In the genomic region with DNA sequence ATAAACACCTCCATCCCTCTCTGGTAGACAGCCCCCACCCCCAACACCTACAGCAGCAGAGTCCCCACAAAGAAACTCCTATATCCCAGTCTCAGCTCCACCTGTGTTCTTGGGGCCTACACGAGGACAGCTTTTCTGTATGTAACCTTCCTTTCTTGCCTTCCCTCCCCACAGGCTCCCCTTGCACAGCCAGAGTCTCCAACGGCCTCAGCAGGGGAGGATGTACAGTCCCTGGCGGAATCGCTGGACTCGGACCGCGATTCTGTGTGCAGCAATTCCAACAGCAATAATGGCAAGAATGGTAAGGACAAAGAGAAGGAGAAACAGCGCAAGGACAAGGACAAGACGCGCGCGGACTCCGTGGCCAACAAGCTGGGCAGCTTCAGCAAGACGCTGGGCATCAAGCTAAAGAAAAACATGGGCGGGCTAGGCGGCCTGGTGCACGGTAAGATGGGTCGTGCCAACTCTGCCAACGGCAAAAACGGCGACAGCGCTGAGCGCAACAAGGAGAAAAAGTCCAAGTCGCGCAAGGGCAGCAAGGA, we compare ENCODE assay signal across 9 mouse cellular contexts.
DNase-seq lines count a peak whose midpoint lies in the region; ATAC-seq and TF ChIP-seq lines count a peak whose summit lies in the region.
"Had no signal": no experiment of that assay in that cellular context is flagged by ENCODE, and none has a peak within 500 bp of the region (broad histone marks: within the 10 kb centered on the region; RNA-seq: fewer than 3 reads in every experiment).

No protein-coding gene starts in this region.

- WGBS in lung, embryonic 14.5 days = 4% methylated on average over 25 of the region's 25 CpGs
- 10% methylated on average over 25 of the region's 25 CpGs for WGBS in hindbrain, embryonic 16.5 days
- WGBS in neural tube, embryonic 13.5 days = 6% methylated on average over 25 of the region's 25 CpGs

- H3K27ac ChIP-seq in lung, embryonic 14.5 days (ENCODE audit: low read depth) = no peak overlapping the region
- no peak overlapping the region for H3K27ac ChIP-seq in hindbrain, embryonic 16.5 days (ENCODE audit: low read depth, low read length)
- H3K27ac ChIP-seq in neural tube, embryonic 13.5 days (replicated peaks) = no peak overlapping the region

- H3K27me3 ChIP-seq in lung, embryonic 14.5 days (ENCODE audit: insufficient read depth, low read length) = peaks cover 78% of the 10 kb centered on the region
- peaks cover 47% of the 10 kb centered on the region for H3K27me3 ChIP-seq in hindbrain, embryonic 16.5 days (replicated peaks; ENCODE audit: control insufficient read depth, insufficient read depth, low read length)
- peaks cover 81% of the 10 kb centered on the region for H3K27me3 ChIP-seq in neural tube, embryonic 13.5 days

- intact Hi-C loops in gastrocnemius, postnatal 36 days (cut with DNase I) = loop anchor here (10.0 kb wide), 1 partner anchor 988 kb away; no protein-coding TSS in a partner anchor

- TF ChIP-seq CTCF in lung, embryonic 14.5 days (IDR thresholded peaks at IDR 0.05; ENCODE audit: low read depth) = no peak

- H3K4me3 ChIP-seq in lung, embryonic 14.5 days (ENCODE audit: low read depth, low read length) = peak overlapping the region; percentile 38
- H3K4me3 ChIP-seq in hindbrain, embryonic 16.5 days (ENCODE audit: low read length) = peak overlapping the region; percentile 47
- H3K4me3 ChIP-seq in neural tube, embryonic 13.5 days = peak overlapping the region; percentile 49

- no peaks in the 10 kb centered on the region for H3K9me3 ChIP-seq in lung, embryonic 14.5 days (ENCODE audit: low read depth, low read length)
- no peaks in the 10 kb centered on the region for H3K9me3 ChIP-seq in hindbrain, embryonic 16.5 days (ENCODE audit: control insufficient read depth, low read length)
- H3K9me3 ChIP-seq in neural tube, embryonic 13.5 days = no peaks in the 10 kb centered on the region

- H3K36me3 ChIP-seq in lung, embryonic 14.5 days (ENCODE audit: insufficient read depth) = no peaks in the 10 kb centered on the region
- no peaks in the 10 kb centered on the region; the same call in 1 of the 2 replicates for H3K36me3 ChIP-seq in hindbrain, embryonic 16.5 days (ENCODE audit: control insufficient read depth, insufficient read depth, low read length)
- H3K36me3 ChIP-seq in neural tube, embryonic 13.5 days = no peaks in the 10 kb centered on the region

- no peak for ATAC-seq in cerebellum, adult (ENCODE audit: insufficient number of reproducible peaks, low FRiP score, low TSS enrichment)
- ATAC-seq in lung, embryonic 14.5 days (ENCODE audit: insufficient read depth) = no peak
- no peak for ATAC-seq in hindbrain, embryonic 16.5 days
- ATAC-seq in neural tube, embryonic 13.5 days (ENCODE audit: low read depth) = no peak

- peak overlapping the region; percentile 66 for H3K4me2 ChIP-seq in lung, embryonic 14.5 days
- peak overlapping the region; percentile 62 for H3K4me2 ChIP-seq in hindbrain, embryonic 16.5 days (ENCODE audit: low read length)
- H3K4me2 ChIP-seq in neural tube, embryonic 13.5 days = peak overlapping the region; percentile 73

- H3K9ac ChIP-seq in lung, embryonic 14.5 days = no peak overlapping the region
- no peak overlapping the region for H3K9ac ChIP-seq in hindbrain, embryonic 16.5 days (ENCODE audit: low read depth, low read length)
- H3K9ac ChIP-seq in neural tube, embryonic 13.5 days = peak overlapping the region; percentile 66; the same call in 1 of the 2 replicates

- no peaks in the 10 kb centered on the region for H3K4me1 ChIP-seq in lung, embryonic 14.5 days (ENCODE audit: insufficient read depth)
- H3K4me1 ChIP-seq in hindbrain, embryonic 16.5 days (ENCODE audit: control insufficient read depth, insufficient read depth, low read depth, low read length) = peaks cover 24% of the 10 kb centered on the region
- peaks cover 44% of the 10 kb centered on the region for H3K4me1 ChIP-seq in neural tube, embryonic 13.5 days (replicated peaks)

- peak; percentile 40 for DNase-seq in cerebellum, adult 9-11 months
- no peak for DNase-seq in lung, embryonic 14.5 days
- DNase-seq in lung, adult 18-20 months = no peak
- no peak for DNase-seq in urinary bladder, postnatal 4 days (ENCODE audit: low spot score in 2 of 2)
- DNase-seq in gastrocnemius, postnatal 36 days = no peak
- DNase-seq: adrenal gland, adult 8-10 months had no signal
